10 mouse cellular contexts compared by ENCODE assay signal in genomic region chr16:38012382-38012781, GRCm38 (mm10).
DNase-seq lines count a peak whose midpoint lies in the region; ATAC-seq and TF ChIP-seq lines count a peak whose summit lies in the region.
"Had no signal": no experiment of that assay in that cellular context is flagged by ENCODE, and none has a peak within 500 bp of the region (broad histone marks: within the 10 kb centered on the region; RNA-seq: fewer than 3 reads in every experiment).

No protein-coding gene starts in this region.

- H3K4me1 ChIP-seq in CH12.LX (ENCODE audit: control insufficient read depth in 1 of 2, insufficient read depth in 2 of 2), result peaks cover 4 to 23% of the 10 kb centered on the region in 2 experiments
- H3K4me1 ChIP-seq in midbrain, embryonic 11.5 days (ENCODE audit: control insufficient read depth, insufficient read depth, low read length), result no peaks in the 10 kb centered on the region
- H3K4me1 ChIP-seq: kidney, embryonic 15.5 days had no signal

- dilution Hi-C loops in CH12.LX (cut with MboI; ENCODE audit: extremely low pct_ligation_motif_present, extremely low pct_unique_long_range_greater_than_20kb, low sequenced_read_pairs), result no loop called here

- no peaks in the 10 kb centered on the region for H3K79me2 ChIP-seq in CH12.LX (replicated peaks; ENCODE audit: control insufficient read depth, extremely low read depth, insufficient read depth, poor library complexity, severe bottlenecking)

- H3K36me3 ChIP-seq in CH12.LX (replicated peaks in 1 of 2; ENCODE audit: control insufficient read depth in 1 of 2, insufficient read depth in 1 of 2, low read length in 1 of 2), result no peaks in the 10 kb centered on the region
- H3K36me3 ChIP-seq in midbrain, embryonic 11.5 days (ENCODE audit: control insufficient read depth, insufficient read depth, low read length), result no peaks in the 10 kb centered on the region
- H3K36me3 ChIP-seq: kidney, embryonic 15.5 days; limb, embryonic 12.5 days had no signal

- H3K27me3 ChIP-seq in CH12.LX (replicated peaks), result no peaks in the 10 kb centered on the region
- H3K27me3 ChIP-seq in midbrain, embryonic 11.5 days (ENCODE audit: control insufficient read depth, insufficient read depth, low read length), result no peaks in the 10 kb centered on the region
- H3K27me3 ChIP-seq: kidney, embryonic 15.5 days; limb, embryonic 12.5 days had no signal

- no peak for TF ChIP-seq RAD21 in CH12.LX (IDR thresholded peaks at IDR 0.05; ENCODE audit: low read depth, low read length)

- no peak overlapping the region for H3K27ac ChIP-seq in CH12.LX (ENCODE audit: insufficient read depth, low read depth)
- no peak overlapping the region for H3K27ac ChIP-seq in midbrain, embryonic 11.5 days (ENCODE audit: low read depth, low read length)
- H3K27ac ChIP-seq in layer of hippocampus, adult 2 months, result no peak overlapping the region
- H3K27ac ChIP-seq: kidney, embryonic 15.5 days; limb, embryonic 12.5 days had no signal

- TF ChIP-seq EP300 in CH12.LX (IDR thresholded peaks at IDR 0.05; ENCODE audit: low read length), result no peak

- ATAC-seq in granulocyte monocyte progenitor cell, adult 5-6 weeks (replicated peaks; ENCODE audit: poor library complexity, severe bottlenecking), result peak; percentile 40
- no peak for ATAC-seq in midbrain, embryonic 11.5 days (ENCODE audit: low FRiP score)
- ATAC-seq: midbrain, embryonic 16.5 days had no signal

- H3K9me3 ChIP-seq in CH12.LX (replicated peaks; ENCODE audit: low read length), result no peaks in the 10 kb centered on the region
- no peaks in the 10 kb centered on the region for H3K9me3 ChIP-seq in midbrain, embryonic 11.5 days (ENCODE audit: control insufficient read depth, low read length)
- H3K9me3 ChIP-seq: kidney, embryonic 15.5 days; limb, embryonic 12.5 days had no signal

- H3K4me3 ChIP-seq in CH12.LX (replicated peaks in 1 of 3; ENCODE audit: low read depth in 2 of 3, low read length in 2 of 3, poor library complexity in 1 of 3), result no peak overlapping the region
- no peak overlapping the region for H3K4me3 ChIP-seq in midbrain, embryonic 11.5 days (ENCODE audit: low read depth, low read length)
- no peak overlapping the region for H3K4me3 ChIP-seq in layer of hippocampus, adult 2 months
- H3K4me3 ChIP-seq: kidney, embryonic 15.5 days; limb, embryonic 12.5 days had no signal

- H3K9ac ChIP-seq in CH12.LX (ENCODE audit: insufficient read depth, low read depth), result no peak overlapping the region
- no peak overlapping the region for H3K9ac ChIP-seq in midbrain, embryonic 11.5 days (ENCODE audit: low read length)
- H3K9ac ChIP-seq: kidney, embryonic 15.5 days; limb, embryonic 12.5 days had no signal

- TF ChIP-seq POLR2A in CH12.LX (IDR thresholded peaks at IDR 0.05; ENCODE audit: low read depth, low read length), result no peak

- 72% methylated on average over 5 of the region's 5 CpGs for WGBS in midbrain, embryonic 11.5 days

- no peak overlapping the region for H3K4me2 ChIP-seq in CH12.LX (ENCODE audit: insufficient read depth, low read depth, poor library complexity, severe bottlenecking)
- H3K4me2 ChIP-seq in midbrain, embryonic 11.5 days, result no peak overlapping the region
- H3K4me2 ChIP-seq: kidney, embryonic 15.5 days; limb, embryonic 12.5 days had no signal

- in situ Hi-C loops in CH12.LX (cut with MboI; ENCODE audit: low pct_ligation_motif_present, low pct_unique_long_range_greater_than_20kb, low sequenced_read_pairs), result loop anchor here (25.0 kb wide), 1 partner anchor 500 kb away; the partner anchor contains the start of gene Timmdc1

- no peak for TF ChIP-seq CTCF in CH12.LX (conservative IDR thresholded peaks at IDR 0.05 in 1 of 2, IDR thresholded peaks at IDR 0.05 in 1 of 2; ENCODE audit: low read depth in 2 of 2, low read length in 2 of 2)
- no peak for TF ChIP-seq CTCF in layer of hippocampus, adult 2 months (conservative IDR thresholded peaks at IDR 0.05)

- DNase-seq in 3T3-L1 (ENCODE audit: low read depth, low spot score), result peak; percentile 41
- no peak for DNase-seq in CH12.LX (ENCODE audit: extremely low read depth)
- DNase-seq in lung, postnatal 36 days, result peak; percentile 89
- no peak for DNase-seq in midbrain, embryonic 11.5 days (ENCODE audit: low spot score, missing footprints)
- DNase-seq in layer of hippocampus, adult 2 months (ENCODE audit: low spot score in 2 of 2), result no peak
- DNase-seq in ovary, postnatal 14 days (ENCODE audit: low spot score), result no peak

TF ChIP-seq in CH12.LX, 34 proteins besides CTCF, POLR2A, EP300 and RAD21:
- TF ChIP-seq USF2 (conservative IDR thresholded peaks at IDR 0.05; ENCODE audit: low read depth, low read length) (no peak), SMC3 (IDR thresholded peaks at IDR 0.05; ENCODE audit: low read depth, low read length) (no peak), MAFK (IDR thresholded peaks at IDR 0.05; ENCODE audit: insufficient replicate concordance, low read length) (peak; percentile 57; the same call in 1 of the 2 replicates), MAX (IDR thresholded peaks at IDR 0.05; ENCODE audit: low read length) (0 out of 2 replicates have a peak, but pooled peaks have one; percentile 25)

Comparison
In these comparisons a context has a peak if more than half of its experiments do, and no peak if none do; other contexts are left out.
1. DNase-seq: peak in 3T3-L1 (single experiment) and lung, postnatal 36 days (single experiment); none in CH12.LX (single experiment), midbrain, embryonic 11.5 days (single experiment), layer of hippocampus, adult 2 months (0 of 2) and ovary, postnatal 14 days (single experiment).